Mouse (Mus musculus) G1E (cell line): ENCODE results near the gene Gm7247. TPM values are rescaled to one million over a fixed set of nuclear protein-coding genes. Genes with fewer than 3 reads are reported as not detected.
A peak's percentile ranks its signal among the peaks of the same experiment; 100 is the strongest.
"Not testable (repeated sequence)": the region's sequence is repeated elsewhere in the genome, so short reads cannot be mapped to it uniquely, and the experiment has no call there.

Experiments used
- ATAC-seq: 2 replicates; pipeline ENCODE4 v1.8.0; 2016; ENCODE audit warnings: mild to moderate bottlenecking; ENCODE audit not compliant: insufficient number of reproducible peaks, poor library complexity, low FRiP score, severe bottlenecking; ENCODE audit errors: extremely low read depth
- DNase-seq: peaks from one replicate; pipeline ENCODE4 v3.0.0; 2012; ENCODE audit warnings: low spot score
- H3K27me3 ChIP-seq: 2 replicates; pipeline ENCODE4 v1.6.1; 2012; ENCODE audit warnings: mild to moderate bottlenecking, low read length, inconsistent platforms; ENCODE audit not compliant: insufficient read depth
- H3K36me3 ChIP-seq: replicated peaks from 2 replicates; pipeline ENCODE3; 2012; ENCODE audit warnings: mild to moderate bottlenecking, inconsistent platforms
- H3K4me1 ChIP-seq: 2 replicates; pipeline ENCODE4 v1.6.1; 2012; ENCODE audit warnings: low read depth, low read length, inconsistent platforms, mixed read lengths; ENCODE audit not compliant: insufficient read depth
- H3K4me3 ChIP-seq: 2 replicates; pipeline ENCODE4 v1.5.1; 2012; ENCODE audit warnings: low read depth, mild to moderate bottlenecking, inconsistent platforms, low read length, moderate library complexity, mixed read lengths
- H3K9me3 ChIP-seq: replicated peaks from 2 replicates; pipeline ENCODE4 v1.6.1; 2012; ENCODE audit warnings: inconsistent platforms
- CTCF ChIP-seq: IDR thresholded peaks from 2 replicates; pipeline ENCODE4 v1.5.1; 2012; ENCODE audit warnings: low read depth, low read length, inconsistent platforms, mixed read lengths
- GATA1 ChIP-seq: IDR thresholded peaks from 2 replicates; pipeline ENCODE4 v1.6.1; 2012; ENCODE audit warnings: borderline replicate concordance, low read length, inconsistent platforms, mixed read lengths
- GATA2 ChIP-seq: IDR thresholded peaks from 2 replicates; pipeline ENCODE4 v1.6.1; 2012; ENCODE audit warnings: low read depth, low read length, inconsistent platforms, borderline replicate concordance
- POLR2AphosphoS5 ChIP-seq: IDR thresholded peaks from 2 replicates; pipeline ENCODE4 v1.6.1; 2012; ENCODE audit warnings: low read depth, low read length, inconsistent platforms; ENCODE audit not compliant: insufficient replicate concordance
- TAL1 ChIP-seq: conservative IDR thresholded peaks from 2 replicates; pipeline ENCODE4 v1.6.1; 2012; ENCODE audit warnings: low read depth, low read length, inconsistent platforms, mixed read lengths
- polyA plus RNA-seq: library from polyadenylated mRNA; stranded (reverse); fragments of >175 nt; gene quantifications from 2 replicates; pipeline ENCODE4 v1.2.3, GENCODE M21; 2012
- total RNA-seq, 2 experiments: library from RNA; stranded (forward) in 1 of 2; stranded (reverse) in 1 of 2; fragments of 200-1000 nt in 1 of 2; fragments of >200 nt in 1 of 2; fragmentation: Nextera tagmentation in 1 of 2; gene quantifications; 2 replicates each; pipeline ENCODE4 v1.2.3; 2014 to 2017

The Gm7247 gene
- total and polyA plus RNA-seq, 3 experiments, result not detected

GRCm38 (mm10) chr14:51435020-51435419 is 73.5 kb downstream of the Gm7247 start:
- Histone ChIP-seq H3K4me1 (no peaks in the 10 kb centered on the region), H3K27me3 (no peaks in the 10 kb centered on the region), H3K9me3 (peaks cover 22% of the 10 kb centered on the region), H3K4me3 (peak overlapping the region; percentile 51; the same call in 1 of the 2 replicates), H3K36me3 (no peaks in the 10 kb centered on the region)
- TF ChIP-seq TAL1 (no peak), CTCF (no peak), GATA1 (no peak), GATA2 (no peak), POLR2AphosphoS5 (no peak)
- DNase-seq (no peak), ATAC-seq (no peak)

GRCm38 (mm10) chr14:51438955-51439354 is 77.4 kb downstream of the Gm7247 start:
- DNase-seq, result no peak
- Histone ChIP-seq H3K27me3 (no peaks in the 10 kb centered on the region), H3K9me3 (peaks cover 22% of the 10 kb centered on the region), H3K36me3 (no peaks in the 10 kb centered on the region), H3K4me3 (no peak overlapping the region), H3K4me1 (no peaks in the 10 kb centered on the region)
- no peak for TF ChIP-seq GATA1
- no peak for ATAC-seq

DNA sequence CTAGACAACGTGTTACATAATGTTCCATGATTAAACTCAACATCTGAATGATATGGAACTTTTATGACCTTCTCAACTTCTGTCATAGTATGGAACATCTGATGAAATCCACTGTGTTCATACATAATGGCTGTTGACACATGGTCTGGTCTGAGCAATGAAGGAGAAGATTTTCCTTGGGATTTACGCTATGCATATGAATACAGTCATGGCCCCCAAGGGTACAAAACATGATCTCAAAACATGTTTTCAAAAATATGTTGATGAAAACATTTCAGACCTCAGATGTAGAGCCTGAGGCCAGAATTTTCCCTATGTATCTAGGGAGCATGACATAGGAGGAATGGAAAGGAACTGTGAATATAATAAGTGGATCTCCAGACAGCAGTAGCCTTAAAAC is 90.0 kb downstream of the Gm7247 start, which contains the start of gene Vmn2r89:
Vmn2r89 (plus strand) TSS at position 301 of the 400 bp plus-strand sequence.
- DNase-seq, ATAC-seq, H3K27me3 ChIP-seq, H3K4me3 ChIP-seq, H3K36me3 ChIP-seq, H3K9me3 ChIP-seq, H3K4me1 ChIP-seq: not testable (repeated sequence)

DNA sequence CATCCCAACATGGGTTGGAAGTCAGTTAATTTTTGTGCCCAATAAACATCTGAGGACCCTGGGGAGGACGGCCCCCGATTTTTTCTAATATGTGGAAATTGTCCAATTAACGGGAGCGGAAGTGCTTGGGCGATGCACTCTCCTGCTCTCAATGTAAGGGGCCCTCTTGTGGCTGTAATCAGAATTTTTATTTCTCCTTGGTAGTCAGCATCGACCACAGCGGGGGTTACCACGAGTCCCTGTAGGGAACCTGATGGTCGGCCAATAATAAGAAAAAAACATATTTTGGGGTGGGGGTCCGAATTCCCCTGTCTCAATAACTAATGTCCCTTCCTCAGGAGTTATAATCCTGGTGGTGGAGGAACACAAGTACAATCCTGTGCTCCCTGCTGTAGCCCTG is 118.7 kb downstream of the Gm7247 start:
- not testable (repeated sequence) for ATAC-seq, DNase-seq, H3K9me3 ChIP-seq, H3K4me3 ChIP-seq, H3K4me1 ChIP-seq, H3K27me3 ChIP-seq, H3K36me3 ChIP-seq

GRCm38 (mm10) chr14:51481332-51482015 is 119.9 kb downstream of the Gm7247 start:
- H3K4me1 ChIP-seq, H3K9me3 ChIP-seq, DNase-seq, ATAC-seq, H3K36me3 ChIP-seq, H3K27me3 ChIP-seq: not testable (repeated sequence)
- peak overlapping the region; percentile 68 for H3K4me3 ChIP-seq

GRCm38 (mm10) chr14:51482051-51482715 is 120.6 kb downstream of the Gm7247 start:
- no peak for TF ChIP-seq GATA1
- TF ChIP-seq CTCF, result no peak
- no peak for TF ChIP-seq POLR2AphosphoS5
- no peak for TF ChIP-seq TAL1
- no peak for TF ChIP-seq GATA2
- peak; percentile 2 for DNase-seq
- Histone ChIP-seq H3K4me3 (peak overlapping the region; percentile 68), H3K4me1 (peaks cover 5% of the 10 kb centered on the region), H3K9me3 (no peaks in the 10 kb centered on the region), H3K36me3 (no peaks in the 10 kb centered on the region), H3K27me3 (no peaks in the 10 kb centered on the region)
- no peak for ATAC-seq

- DNase-seq, H3K27me3 ChIP-seq, H3K36me3 ChIP-seq, H3K9me3 ChIP-seq, H3K4me1 ChIP-seq: not testable (repeated sequence)
- peak overlapping the region; percentile 60 for H3K4me3 ChIP-seq
- ATAC-seq, result 0 out of 2 replicates have a peak, but pooled peaks have one; percentile 28
Measured at GRCm38 (mm10) chr14:51482971-51483381, 121.4 kb downstream of the Gm7247 start.
